Mouse (Mus musculus) brain, embryonic 18.5 days (tissue): ENCODE measurements around the gene Hist4h4.

Experiments
- DNase-seq: peaks from one replicate; pipeline ENCODE4 v3.0.0-alpha.2; 2012; ENCODE audit warnings: low read depth, low spot score

Hist4h4 gene

GRCm38 (mm10) chr6:136782761-136783160 is 21.5 kb downstream of the Hist4h4 start:
- DNase-seq = no peak

- DNase-seq = no peak
Measured at GRCm38 (mm10) chr6:136782146-136782545, 22.1 kb downstream of the Hist4h4 start.

DNA sequence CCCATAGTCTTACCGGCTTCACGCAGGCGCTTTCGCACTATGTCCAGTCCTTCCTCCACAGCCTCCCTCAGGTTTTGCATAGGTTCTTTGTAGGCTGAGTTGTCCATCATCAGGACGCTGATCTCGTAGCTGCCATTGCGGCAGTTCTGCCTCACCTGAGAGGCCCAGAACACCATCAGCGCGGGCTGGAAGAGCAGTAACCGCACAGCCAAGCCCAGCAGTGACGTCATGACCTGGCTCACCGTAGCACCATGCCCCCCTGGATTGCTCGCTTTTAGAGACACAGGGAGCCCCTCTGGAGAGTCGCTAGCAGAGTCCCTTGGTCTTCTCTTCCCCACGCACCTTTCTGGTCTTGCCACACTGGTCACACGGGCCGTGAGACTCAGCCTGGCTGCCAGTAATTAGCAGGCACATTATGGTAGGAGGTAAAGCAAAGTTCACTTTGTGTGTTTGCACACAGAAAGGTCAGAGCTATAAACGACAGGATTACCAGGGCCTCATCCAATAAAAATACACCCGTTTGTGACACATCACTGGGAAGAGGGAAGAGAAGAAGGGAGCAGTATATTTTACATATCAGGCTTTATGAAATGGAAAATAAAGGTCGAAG is 22.7 kb downstream of the Hist4h4 start, which contains the start of gene Gucy2c:
Gene Gucy2c (minus strand): TSS at position 389 of the 610 bp plus-strand sequence.
- no peak for DNase-seq

DNA sequence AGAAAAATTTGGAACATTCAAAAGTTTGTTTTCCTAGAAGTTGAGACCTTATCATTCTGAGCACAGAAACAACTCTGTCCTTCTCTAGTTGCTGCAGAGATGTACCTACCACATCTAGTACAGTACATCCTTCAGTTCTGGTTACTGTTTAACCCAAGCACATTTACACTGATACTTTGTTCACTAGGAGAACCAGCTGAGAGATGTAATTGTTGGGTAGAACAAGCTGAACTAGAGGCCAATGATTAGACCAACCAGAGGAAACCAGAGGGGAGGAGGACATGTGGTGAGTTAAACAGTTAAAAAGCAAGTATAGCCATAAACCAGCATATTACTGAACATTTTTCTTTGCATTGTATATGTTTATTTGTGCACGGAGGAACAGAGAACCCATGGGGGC is 27.8 kb downstream of the Hist4h4 start:
- DNase-seq = no peak

- no peak for DNase-seq
Measured at GRCm38 (mm10) chr6:136769859-136770258, 34.4 kb downstream of the Hist4h4 start.

DNA sequence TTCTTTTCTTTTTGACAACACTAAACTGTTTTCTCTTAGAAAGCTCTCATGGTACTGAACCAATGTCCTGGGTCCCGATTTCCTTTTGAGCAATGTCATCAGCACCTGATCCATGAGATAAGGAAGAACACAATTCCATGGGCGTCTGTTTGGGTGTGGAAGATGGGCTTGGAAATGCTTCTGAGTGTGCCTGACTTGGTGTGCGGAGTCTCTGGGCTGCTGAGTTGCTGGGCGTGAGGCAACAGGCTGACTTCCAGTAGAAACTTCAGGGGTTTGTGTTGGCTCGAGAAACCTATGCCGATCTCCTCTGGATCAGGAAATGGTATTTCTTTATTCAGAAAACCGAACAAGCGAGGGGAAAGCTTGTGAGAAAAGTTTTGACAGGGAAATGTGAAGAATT is 35.1 kb downstream of the Hist4h4 start:
- no peak for DNase-seq

DNA sequence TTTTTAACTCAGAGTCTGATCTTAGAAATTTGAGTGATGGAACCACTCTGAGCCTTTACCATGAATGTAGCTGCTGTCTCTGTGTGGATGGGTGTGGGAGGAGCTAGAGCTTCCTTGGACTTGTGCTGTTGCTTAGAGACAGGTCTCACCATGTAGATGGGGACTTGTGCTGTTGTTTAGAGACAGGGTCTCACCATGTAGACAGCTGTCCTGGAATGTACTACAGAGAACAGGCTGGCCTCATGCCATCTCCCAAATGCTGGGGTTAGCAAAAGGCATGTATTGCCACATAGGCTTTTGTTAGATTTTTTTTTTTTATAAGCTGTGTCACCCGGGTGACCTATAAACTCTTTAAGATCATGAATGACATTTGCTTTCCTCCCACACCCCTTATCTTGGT is 40.3 kb downstream of the Hist4h4 start:
- no peak for DNase-seq
